ENCODE assay signal across 10 mouse cellular contexts in genomic region chr15:83057533-83057932, GRCm38 (mm10). TPM values are rescaled to one million over a fixed set of nuclear protein-coding genes. Genes with fewer than 3 reads are reported as not detected.
DNase-seq lines count a peak whose midpoint lies in the region; ATAC-seq and TF ChIP-seq lines count a peak whose summit lies in the region.
"Had no signal": no experiment of that assay in that cellular context is flagged by ENCODE, and none has a peak within 500 bp of the region (broad histone marks: within the 10 kb centered on the region; RNA-seq: fewer than 3 reads in every experiment).

No protein-coding gene starts in this region.

- H3K9ac ChIP-seq in limb, embryonic 13.5 days: no peak overlapping the region
- no peak overlapping the region for H3K9ac ChIP-seq in forebrain, postnatal 0 days
- H3K9ac ChIP-seq in neural tube, embryonic 14.5 days (replicated peaks; ENCODE audit: low read depth, low read length): no peak overlapping the region

- H3K27ac ChIP-seq in limb, embryonic 13.5 days: no peak overlapping the region
- H3K27ac ChIP-seq in limb, embryonic 10.5 days: no peak overlapping the region
- peak overlapping the region; percentile 96 for H3K27ac ChIP-seq in forebrain, postnatal 0 days (ENCODE audit: low read depth, low read length)
- H3K27ac ChIP-seq in neural tube, embryonic 14.5 days (ENCODE audit: low read depth, low read length): peak overlapping the region; percentile 91

- H3K27me3 ChIP-seq in limb, embryonic 13.5 days: peaks cover 5% of the 10 kb centered on the region
- peaks cover 20% of the 10 kb centered on the region for H3K27me3 ChIP-seq in limb, embryonic 10.5 days (ENCODE audit: low read depth, poor library complexity, severe bottlenecking)
- no peaks in the 10 kb centered on the region for H3K27me3 ChIP-seq in forebrain, postnatal 0 days (ENCODE audit: insufficient read depth, low read length)
- no peaks in the 10 kb centered on the region for H3K27me3 ChIP-seq in neural tube, embryonic 14.5 days (ENCODE audit: control insufficient read depth, insufficient read depth, low read length)
- H3K27me3 ChIP-seq: neural tube, embryonic 12.5 days had no signal

- WGBS in limb, embryonic 13.5 days: 71% methylated on average over 8 of the region's 8 CpGs
- 64% methylated on average over 8 of the region's 8 CpGs for WGBS in limb, embryonic 10.5 days
- WGBS in forebrain, postnatal 0 days: 81% methylated on average over 8 of the region's 8 CpGs
- 71% methylated on average over 8 of the region's 8 CpGs for WGBS in neural tube, embryonic 14.5 days

- H3K4me2 ChIP-seq in limb, embryonic 13.5 days (replicated peaks): 0 out of 2 replicates have a peak overlapping the region, but pooled peaks have one; percentile 81
- H3K4me2 ChIP-seq in forebrain, postnatal 0 days (ENCODE audit: low read depth): no peak overlapping the region
- no peak overlapping the region for H3K4me2 ChIP-seq in neural tube, embryonic 14.5 days (ENCODE audit: low read depth, low read length)

- H3K9me3 ChIP-seq in limb, embryonic 13.5 days: peaks cover 4% of the 10 kb centered on the region; the same call in 1 of the 2 replicates
- H3K9me3 ChIP-seq in limb, embryonic 10.5 days (replicated peaks): 0 out of 2 replicates have a peak, but pooled peaks cover 5% of the 10 kb centered on the region
- H3K9me3 ChIP-seq in forebrain, postnatal 0 days (ENCODE audit: low read length): no peaks in the 10 kb centered on the region
- H3K9me3 ChIP-seq in neural tube, embryonic 14.5 days (ENCODE audit: control insufficient read depth, low read length): no peaks in the 10 kb centered on the region
- H3K9me3 ChIP-seq: neural tube, embryonic 12.5 days had no signal

- H3K4me1 ChIP-seq in limb, embryonic 13.5 days: peaks cover 29% of the 10 kb centered on the region
- peaks cover 36% of the 10 kb centered on the region for H3K4me1 ChIP-seq in limb, embryonic 10.5 days
- peaks cover 12% of the 10 kb centered on the region; the same call in 1 of the 2 replicates for H3K4me1 ChIP-seq in forebrain, postnatal 0 days (ENCODE audit: insufficient read depth)
- H3K4me1 ChIP-seq in neural tube, embryonic 14.5 days (ENCODE audit: control insufficient read depth, insufficient read depth, low read length): peaks cover 20% of the 10 kb centered on the region

- TF ChIP-seq CTCF in forebrain, postnatal 0 days (IDR thresholded peaks at IDR 0.05; ENCODE audit: low read depth): peak; percentile 63

- DNase-seq in CD4-positive, CD25-positive, alpha-beta regulatory T cell, adult 2 months (ENCODE audit: low read depth, low spot score): peak; percentile 12
- DNase-seq in limb, embryonic 10.5 days (ENCODE audit: low spot score): no peak
- no peak for DNase-seq in forebrain, postnatal 0 days
- DNase-seq in layer of hippocampus, adult 9-10 months (ENCODE audit: low spot score): no peak
- no peak for DNase-seq in adrenal gland, adult 18-20 months (ENCODE audit: low spot score in 2 of 2)
- DNase-seq: kidney, adult 11 months had no signal

- ATAC-seq in CD4-positive, CD25-positive, alpha-beta regulatory T cell, adult 4 months: no peak
- no peak for ATAC-seq in limb, embryonic 13.5 days (ENCODE audit: low FRiP score, low read depth)
- ATAC-seq in forebrain, postnatal 0 days: no peak
- no peak for ATAC-seq in neural tube, embryonic 14.5 days (ENCODE audit: low read depth)

- H3K4me3 ChIP-seq in limb, embryonic 13.5 days: no peak overlapping the region
- no peak overlapping the region for H3K4me3 ChIP-seq in limb, embryonic 10.5 days
- H3K4me3 ChIP-seq in forebrain, postnatal 0 days (ENCODE audit: low read depth, low read length): no peak overlapping the region
- H3K4me3 ChIP-seq in neural tube, embryonic 14.5 days (ENCODE audit: low read depth, low read length): no peak overlapping the region
- H3K4me3 ChIP-seq: neural tube, embryonic 12.5 days had no signal

- no peaks in the 10 kb centered on the region for H3K36me3 ChIP-seq in limb, embryonic 13.5 days
- no peaks in the 10 kb centered on the region for H3K36me3 ChIP-seq in limb, embryonic 10.5 days
- H3K36me3 ChIP-seq in forebrain, postnatal 0 days (ENCODE audit: insufficient read depth): no peaks in the 10 kb centered on the region
- no peaks in the 10 kb centered on the region for H3K36me3 ChIP-seq in neural tube, embryonic 14.5 days (ENCODE audit: control insufficient read depth, insufficient read depth, low read length)
- H3K36me3 ChIP-seq: neural tube, embryonic 12.5 days had no signal

RNA-seq across cellular contexts. Expression of gene Nfam1, which starts 24.4 kb away (rescaled TPM):
- 1 to 10 TPM in 1 of 2 experiments, under 1 TPM in 1; 0.22 to 1.1 TPM for polyA plus RNA-seq in CD4-positive, CD25-positive, alpha-beta regulatory T cell, adult 4 months (2017; shearing (Covaris generic))
- polyA plus RNA-seq in limb, embryonic 13.5 days (2015; fragmentation: Nextera tagmentation; extraction: Ambion mirVana): 3.4 TPM in 2 replicates
- 2.6 and 2.9 TPM in 2 replicates for polyA plus RNA-seq in limb, embryonic 10.5 days (2016; fragmentation: Nextera tagmentation; extraction: Ambion mirVana)
- total RNA-seq in forebrain, postnatal 0 days (2014; rRNA removed): 0.69 and 2.9 TPM in 2 replicates
- 1.5 and 1.8 TPM in 2 replicates for polyA plus RNA-seq in forebrain, postnatal 0 days (2015; fragmentation: Nextera tagmentation; extraction: Ambion mirVana)
- polyA plus RNA-seq in neural tube, embryonic 14.5 days (2014; fragmentation: Nextera tagmentation; extraction: Ambion mirVana): 0.31 and 1.8 TPM in 2 replicates
- 1 to 10 TPM; 3.2 to 4.1 TPM for total RNA-seq in adrenal gland, adult 18-20 months (2021)

RNA-seq across cellular contexts. Expression of gene Serhl, which starts 31.8 kb away (rescaled TPM):
- polyA plus RNA-seq in CD4-positive, CD25-positive, alpha-beta regulatory T cell, adult 4 months (2017; shearing (Covaris generic)): 10 to 100 TPM; 81.9 to 88.8 TPM
- 58.9 and 59.5 TPM in 2 replicates for polyA plus RNA-seq in limb, embryonic 13.5 days (2015; fragmentation: Nextera tagmentation; extraction: Ambion mirVana)
- polyA plus RNA-seq in limb, embryonic 10.5 days (2016; fragmentation: Nextera tagmentation; extraction: Ambion mirVana): 42.8 and 49.1 TPM in 2 replicates
- 7.2 and 11.9 TPM in 2 replicates for total RNA-seq in forebrain, postnatal 0 days (2014; rRNA removed)
- 39.1 and 42.6 TPM in 2 replicates for polyA plus RNA-seq in forebrain, postnatal 0 days (2015; fragmentation: Nextera tagmentation; extraction: Ambion mirVana)
- polyA plus RNA-seq in neural tube, embryonic 14.5 days (2014; fragmentation: Nextera tagmentation; extraction: Ambion mirVana): 22.3 and 37.8 TPM in 2 replicates
- total RNA-seq in adrenal gland, adult 18-20 months (2021): 10 to 100 TPM; 47.9 to 53.1 TPM

Comparison
In these comparisons a context has a peak if more than half of its experiments do, and no peak if none do; other contexts are left out.
1. H3K27ac ChIP-seq: peak in forebrain, postnatal 0 days (single experiment) and neural tube, embryonic 14.5 days (single experiment); none in limb, embryonic 13.5 days (single experiment) and limb, embryonic 10.5 days (single experiment).